Mouse (Mus musculus) midbrain, embryonic 12.5 days (tissue): ENCODE data around the gene Sox5. TPM values are rescaled to one million over a fixed set of nuclear protein-coding genes. Genes with fewer than 3 reads are reported as not detected.
A peak's percentile ranks its signal among the peaks of the same experiment; 100 is the strongest.

Experiments
- ATAC-seq: fragments of 200-750 bp; cut with Nextera tagmentation; 2 replicates; pipeline ENCODE4 v1.8.0; 2017; ENCODE audit warnings: low read depth, moderate TSS enrichment, moderate library complexity; ENCODE audit not compliant: low FRiP score
- H3K27ac ChIP-seq: fragments of 300-500 bp; sonication (generic); replicated peaks from 2 replicates; pipeline ENCODE4 v1.5.1; 2016; ENCODE audit warnings: mild to moderate bottlenecking
- H3K27me3 ChIP-seq: fragments of 300-500 bp; sonication (generic); 2 replicates; pipeline ENCODE4 v1.6.1; 2016; ENCODE audit warnings: mild to moderate bottlenecking
- H3K36me3 ChIP-seq: fragments of 300-500 bp; sonication (generic); 2 replicates; pipeline ENCODE4 v1.6.1; 2016
- H3K4me1 ChIP-seq: fragments of 300-500 bp; sonication (generic); 2 replicates; pipeline ENCODE4 v1.6.1; 2016
- H3K4me2 ChIP-seq: fragments of 300-500 bp; sonication (generic); replicated peaks from 2 replicates; pipeline ENCODE4 v1.6.1; 2016; ENCODE audit warnings: mild to moderate bottlenecking, moderate library complexity
- H3K4me3 ChIP-seq: fragments of 300-500 bp; sonication (generic); 2 replicates; pipeline ENCODE4 v1.5.1; 2016; ENCODE audit warnings: mild to moderate bottlenecking
- H3K9ac ChIP-seq: fragments of 300-500 bp; sonication (generic); replicated peaks from 2 replicates; pipeline ENCODE4 v1.6.1; 2016; ENCODE audit warnings: mild to moderate bottlenecking, moderate library complexity
- H3K9me3 ChIP-seq: fragments of 300-500 bp; sonication (generic); 2 replicates; pipeline ENCODE4 v1.6.1; 2016; ENCODE audit warnings: mild to moderate bottlenecking
- WGBS: fragments of 180-500 bp; shearing (Covaris S2); methylation state at CpG from one replicate; pipeline ENCODE4 v1.1.7; 2016; 5-methylcytosine and 5-hydroxymethylcytosine counted together
- polyA plus RNA-seq: library from polyadenylated mRNA; unstranded; fragments of >200 nt; fragmentation: Nextera tagmentation; extraction: Ambion mirVana; gene quantifications from 2 replicates; pipeline ENCODE4 v1.2.1, GENCODE M21; 2016

Sox5 gene
- polyA plus RNA-seq, 1 experiment from 2014 or later, result 46.8 TPM

DNA sequence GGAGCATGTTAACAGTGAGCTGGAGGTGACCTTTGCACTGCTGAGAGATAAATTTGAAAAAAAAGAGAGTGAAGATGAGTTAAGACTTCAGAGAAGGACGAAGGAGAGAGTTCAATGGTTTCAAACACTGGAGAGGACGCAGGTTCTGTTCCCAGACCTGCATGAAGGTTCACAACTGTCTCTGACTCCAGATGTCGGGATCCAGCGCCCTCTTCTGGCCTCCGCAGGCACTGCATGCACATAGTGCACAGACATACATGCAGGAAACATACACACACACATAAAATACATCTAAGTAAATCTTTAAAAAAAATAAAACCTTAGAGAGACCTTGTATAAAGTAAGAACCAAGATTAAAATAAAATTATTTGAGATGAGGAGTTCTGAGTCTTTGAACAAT, 352.5 kb downstream of the Sox5 start:
- H3K4me3 ChIP-seq, result no peak overlapping the region
- WGBS, result 69% methylated on average over 5 of the region's 5 CpGs
- ATAC-seq, result no peak
- no peaks in the 10 kb centered on the region for H3K36me3 ChIP-seq
- no peak overlapping the region for H3K9ac ChIP-seq
- H3K4me2 ChIP-seq, result no peak overlapping the region
- H3K4me1 ChIP-seq, result peaks cover 9% of the 10 kb centered on the region; the same call in 1 of the 2 replicates
- H3K27ac ChIP-seq, result no peak overlapping the region
- no peaks in the 10 kb centered on the region for H3K27me3 ChIP-seq
- H3K9me3 ChIP-seq, result no peaks in the 10 kb centered on the region

DNA sequence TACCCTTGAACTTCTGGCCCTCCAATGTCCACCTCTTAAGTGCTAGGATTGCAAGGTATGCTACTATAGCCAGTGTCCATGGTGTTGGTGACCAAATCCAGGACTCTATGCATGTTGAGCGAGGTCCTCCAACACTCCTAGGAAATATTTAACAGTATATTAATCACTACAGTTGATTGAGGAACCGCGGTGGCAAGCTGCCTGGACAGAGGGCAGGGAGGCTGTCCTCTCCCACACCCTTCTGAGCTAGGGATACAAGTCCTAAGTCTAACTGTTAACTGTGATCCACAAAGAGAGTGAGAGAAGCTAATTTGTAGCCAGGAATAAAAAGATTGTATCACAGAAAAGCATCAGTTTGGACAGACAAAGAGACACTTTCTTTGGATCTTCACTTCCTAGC, 373.7 kb downstream of the Sox5 start:
- H3K9me3 ChIP-seq, result no peaks in the 10 kb centered on the region
- no peak overlapping the region for H3K27ac ChIP-seq
- no peak overlapping the region for H3K4me3 ChIP-seq
- 96% methylated on average over 3 of the region's 3 CpGs for WGBS
- no peaks in the 10 kb centered on the region for H3K27me3 ChIP-seq
- no peak for ATAC-seq
- no peaks in the 10 kb centered on the region for H3K4me1 ChIP-seq
- H3K9ac ChIP-seq, result no peak overlapping the region
- H3K4me2 ChIP-seq, result no peak overlapping the region
- no peaks in the 10 kb centered on the region for H3K36me3 ChIP-seq

DNA sequence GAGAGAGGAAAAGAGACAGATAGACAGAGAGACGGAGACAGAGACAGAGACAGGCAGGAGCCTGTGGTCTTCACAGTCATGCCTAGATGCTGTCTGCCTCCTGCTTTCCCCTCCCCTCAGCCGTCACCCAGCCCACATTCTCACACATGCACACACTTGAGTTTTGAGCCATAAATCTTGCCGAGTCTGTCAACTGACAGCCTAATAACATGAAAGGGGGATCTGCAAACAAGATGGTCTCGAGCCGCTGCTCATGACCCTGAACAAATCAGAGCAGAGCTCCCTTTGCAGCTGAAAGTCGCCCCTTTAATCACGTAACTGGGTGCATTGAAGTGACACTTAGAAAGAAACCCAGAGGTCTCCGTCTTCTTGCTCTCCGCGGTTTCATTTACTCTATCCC, 383.7 kb downstream of the Sox5 start:
- Histone ChIP-seq H3K36me3 (no peaks in the 10 kb centered on the region), H3K9ac (no peak overlapping the region), H3K4me2 (no peak overlapping the region), H3K4me3 (no peak overlapping the region), H3K27ac (no peak overlapping the region), H3K9me3 (no peaks in the 10 kb centered on the region), H3K4me1 (peaks cover 12% of the 10 kb centered on the region; the same call in 1 of the 2 replicates), H3K27me3 (peaks cover 6% of the 10 kb centered on the region; the same call in 1 of the 2 replicates)
- WGBS, result 28% methylated on average over 10 of the region's 10 CpGs
- ATAC-seq, result no peak

DNA sequence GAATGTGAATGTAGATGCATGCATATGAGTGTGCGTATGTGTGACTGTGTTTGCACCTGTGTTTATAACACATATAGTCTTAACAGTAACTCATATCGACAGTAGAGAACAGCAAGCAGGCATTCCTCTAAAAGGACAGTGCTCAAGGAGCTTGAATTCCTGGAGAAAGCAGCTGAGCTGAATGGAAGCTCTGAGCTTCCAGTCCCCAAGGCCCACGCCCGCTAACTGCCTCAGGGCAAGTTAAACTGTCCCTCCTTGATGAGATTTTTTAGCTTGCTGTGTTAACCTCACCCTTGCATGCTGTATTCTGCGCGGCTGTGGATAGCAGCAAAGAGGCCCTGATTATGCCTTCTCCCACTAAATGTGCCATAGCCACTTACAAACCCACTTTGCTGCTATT, 388.6 kb downstream of the Sox5 start:
- Histone ChIP-seq H3K4me1 (peaks cover 8% of the 10 kb centered on the region), H3K9ac (no peak overlapping the region), H3K9me3 (no peaks in the 10 kb centered on the region), H3K36me3 (no peaks in the 10 kb centered on the region), H3K4me3 (no peak overlapping the region), H3K4me2 (no peak overlapping the region), H3K27ac (no peak overlapping the region), H3K27me3 (no peaks in the 10 kb centered on the region; the same call in 1 of the 2 replicates)
- no peak for ATAC-seq
- 68% methylated on average over 6 of the region's 6 CpGs for WGBS

DNA sequence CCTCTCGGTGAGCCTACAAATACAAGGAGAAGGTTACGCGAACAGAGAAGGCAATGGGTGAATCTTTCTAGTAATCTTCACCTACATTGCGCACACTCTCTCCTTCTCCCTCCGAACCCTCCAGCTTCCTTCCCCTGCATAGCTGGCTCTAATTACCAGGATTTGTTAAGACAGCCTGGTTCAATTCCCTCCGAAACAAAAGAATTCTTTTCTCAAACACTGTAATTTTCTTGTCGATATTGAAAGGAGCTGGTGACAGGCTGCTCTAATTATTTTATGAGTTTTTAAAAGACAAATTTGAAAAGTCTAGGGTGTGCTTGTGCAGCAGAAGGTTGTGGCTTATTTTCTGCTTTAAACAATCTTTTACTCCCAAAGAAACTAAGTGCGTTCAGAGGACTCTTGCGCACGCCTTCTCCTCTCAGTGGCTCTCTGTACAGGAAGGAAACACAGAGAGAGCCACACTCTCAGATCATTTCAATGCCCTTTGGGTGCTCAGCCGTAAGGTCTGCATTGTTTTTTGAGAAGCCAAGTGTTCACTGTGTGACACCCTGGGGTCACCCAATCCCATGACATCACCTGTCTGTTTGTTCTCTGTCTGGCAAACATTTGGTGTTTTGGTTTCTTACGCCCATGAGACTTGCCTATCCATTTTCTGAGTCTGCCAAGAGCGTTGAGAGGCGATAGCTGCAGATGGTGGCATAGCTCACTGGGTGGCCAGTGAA, 392.3 kb downstream of the Sox5 start:
- H3K4me1 ChIP-seq, result peaks cover 8% of the 10 kb centered on the region; the same call in 1 of the 2 replicates
- H3K4me2 ChIP-seq, result no peak overlapping the region
- no peak for ATAC-seq
- no peak overlapping the region for H3K27ac ChIP-seq
- H3K9me3 ChIP-seq, result no peaks in the 10 kb centered on the region
- WGBS, result 76% methylated on average over 14 of the region's 14 CpGs
- no peak overlapping the region for H3K9ac ChIP-seq
- H3K27me3 ChIP-seq, result no peaks in the 10 kb centered on the region; the same call in 1 of the 2 replicates
- H3K4me3 ChIP-seq, result no peak overlapping the region
- no peaks in the 10 kb centered on the region for H3K36me3 ChIP-seq

DNA sequence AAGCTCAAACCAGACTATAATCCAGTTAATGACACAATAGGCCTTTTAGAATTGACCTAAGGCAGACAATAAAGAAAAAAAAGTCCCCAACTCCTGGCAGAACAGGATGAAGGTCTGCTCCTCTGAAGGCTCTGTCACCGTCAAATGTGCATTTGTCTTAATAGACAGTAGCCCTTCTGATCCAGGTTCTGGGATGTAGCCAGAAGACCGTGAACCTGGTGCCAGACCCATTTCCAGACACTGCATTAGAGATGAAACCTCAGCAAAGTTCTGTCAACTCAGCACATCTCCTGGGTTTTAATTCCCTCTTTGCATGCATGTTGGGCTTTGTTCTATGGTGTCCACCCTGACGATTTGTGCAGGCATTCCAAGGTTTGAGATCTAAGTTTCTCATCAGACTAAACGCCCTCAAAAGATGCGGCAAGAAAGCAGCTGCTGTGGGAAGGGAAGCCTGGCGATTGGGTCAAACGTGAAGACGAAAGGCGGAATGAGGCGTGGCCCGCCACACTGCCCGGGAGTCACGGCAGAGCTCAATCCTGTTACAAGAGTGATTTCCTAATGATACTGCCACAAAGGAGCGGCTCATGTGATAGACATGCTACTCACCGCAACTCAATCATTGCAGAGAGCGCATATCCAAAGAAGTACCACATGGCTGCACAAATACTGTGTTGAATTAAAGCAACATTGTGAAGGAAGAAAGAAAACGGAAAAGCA, 394.1 kb downstream of the Sox5 start:
- H3K4me2 ChIP-seq, result peak overlapping the region; percentile 16
- H3K36me3 ChIP-seq, result no peaks in the 10 kb centered on the region
- peaks cover 6% of the 10 kb centered on the region for H3K27me3 ChIP-seq
- H3K4me3 ChIP-seq, result no peak overlapping the region
- peaks cover 8% of the 10 kb centered on the region; the same call in 1 of the 2 replicates for H3K4me1 ChIP-seq
- no peak overlapping the region for H3K9ac ChIP-seq
- 41% methylated on average over 17 of the region's 17 CpGs for WGBS
- peak; percentile 87 for ATAC-seq
- H3K27ac ChIP-seq, result no peak overlapping the region
- no peaks in the 10 kb centered on the region for H3K9me3 ChIP-seq

DNA sequence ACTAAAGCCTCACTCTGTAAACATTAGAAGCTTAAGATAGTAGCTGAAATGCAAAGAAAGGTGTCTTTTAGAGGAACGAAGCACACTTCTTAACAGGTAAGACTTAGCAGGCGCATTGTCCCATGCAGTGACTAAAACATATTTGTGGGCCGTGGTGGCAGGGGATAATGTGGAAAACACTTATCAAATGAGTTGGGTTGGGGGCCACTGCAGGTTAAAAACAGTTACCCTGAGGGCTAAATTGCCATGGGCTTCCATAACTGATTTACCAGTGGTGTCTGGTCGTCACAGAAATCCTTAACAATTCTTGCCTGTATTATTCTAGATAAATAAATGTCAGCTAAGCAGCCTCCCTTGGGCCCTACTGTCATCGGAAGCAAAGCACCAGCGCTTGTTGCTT, 401.1 kb downstream of the Sox5 start:
- Histone ChIP-seq H3K9ac (no peak overlapping the region), H3K4me2 (no peak overlapping the region), H3K27ac (no peak overlapping the region), H3K27me3 (peaks cover 6% of the 10 kb centered on the region; the same call in 1 of the 2 replicates), H3K4me1 (0 out of 2 replicates have a peak, but pooled peaks cover 3% of the 10 kb centered on the region), H3K9me3 (no peaks in the 10 kb centered on the region), H3K4me3 (no peak overlapping the region), H3K36me3 (no peaks in the 10 kb centered on the region)
- WGBS, result 82% methylated on average over 6 of the region's 6 CpGs
- ATAC-seq, result no peak

DNA sequence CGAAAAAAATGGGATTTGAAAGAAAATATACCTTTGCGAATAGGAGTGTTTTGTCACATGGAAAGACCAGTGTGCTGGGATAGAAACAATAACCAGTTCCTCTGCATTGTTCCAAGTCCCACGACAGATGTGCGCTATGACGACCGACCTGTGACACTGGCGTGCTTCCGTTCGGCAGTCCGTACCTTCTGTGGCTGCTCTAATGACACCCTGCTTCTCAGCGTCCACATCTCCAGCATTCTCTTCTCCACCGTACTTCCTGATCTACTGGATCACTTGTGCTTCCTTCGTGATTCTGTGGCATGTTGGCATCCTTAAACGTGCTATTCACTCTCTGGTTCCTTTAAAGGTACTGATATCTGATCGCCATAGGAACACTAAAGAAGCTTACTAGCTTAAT, 401.6 kb downstream of the Sox5 start:
- Histone ChIP-seq H3K4me1 (0 out of 2 replicates have a peak, but pooled peaks cover 3% of the 10 kb centered on the region), H3K36me3 (no peaks in the 10 kb centered on the region)
- WGBS, result 75% methylated on average over 15 of the region's 15 CpGs

DNA sequence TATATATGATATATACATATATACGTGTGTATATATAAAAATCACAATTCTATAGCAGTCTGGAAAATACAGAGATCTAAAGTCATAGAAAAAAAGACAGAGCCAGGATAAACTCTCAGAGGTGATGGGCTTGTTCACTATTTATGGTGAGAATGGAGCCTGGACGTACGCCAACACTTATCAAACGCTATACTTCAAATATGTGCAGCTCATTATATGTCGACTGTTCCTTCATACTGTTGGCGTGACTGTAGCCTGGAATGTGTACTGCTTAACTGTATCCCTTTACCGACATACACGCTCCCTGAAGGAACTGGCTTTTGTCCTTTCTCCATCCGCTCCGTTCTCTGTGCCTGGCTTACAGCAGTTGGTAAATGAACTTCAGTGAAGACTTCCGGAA, 407.0 kb downstream of the Sox5 start:
- Histone ChIP-seq H3K4me2 (no peak overlapping the region), H3K36me3 (no peaks in the 10 kb centered on the region), H3K4me3 (no peak overlapping the region), H3K9me3 (no peaks in the 10 kb centered on the region), H3K4me1 (0 out of 2 replicates have a peak, but pooled peaks cover 2% of the 10 kb centered on the region), H3K9ac (no peak overlapping the region), H3K27me3 (no peaks in the 10 kb centered on the region), H3K27ac (no peak overlapping the region)
- WGBS, result 94% methylated on average over 11 of the region's 11 CpGs
- no peak for ATAC-seq

More for the DNA sequence above, 401.6 kb downstream of the Sox5 start:
- Histone ChIP-seq H3K4me3 (no peak overlapping the region), H3K27me3 (peaks cover 6% of the 10 kb centered on the region; the same call in 1 of the 2 replicates), H3K27ac (no peak overlapping the region), H3K4me2 (no peak overlapping the region), H3K9ac (no peak overlapping the region), H3K9me3 (no peaks in the 10 kb centered on the region)
- no peak for ATAC-seq

DNA sequence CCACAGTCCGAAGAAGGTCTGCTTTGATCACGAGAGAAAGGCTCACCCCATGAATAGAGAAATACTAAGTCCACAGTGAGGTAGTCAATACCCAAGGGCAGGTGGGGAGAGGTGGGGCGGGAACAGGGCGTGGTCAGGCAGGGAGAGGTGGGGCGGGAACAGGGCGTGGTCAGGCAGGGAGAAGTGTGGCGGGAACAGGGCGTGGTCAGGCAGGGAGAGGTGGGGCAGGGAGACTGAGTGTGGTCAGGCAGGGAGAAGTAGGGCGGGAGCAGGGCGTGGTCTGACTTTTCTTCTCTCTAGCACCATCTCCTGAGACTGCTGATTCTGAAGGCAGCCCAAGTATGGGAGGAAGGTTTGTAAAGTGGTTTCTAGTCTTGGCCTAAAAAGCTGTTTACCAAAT, 411.1 kb downstream of the Sox5 start:
- Histone ChIP-seq H3K4me2 (no peak overlapping the region), H3K27ac (no peak overlapping the region), H3K36me3 (no peaks in the 10 kb centered on the region), H3K9ac (no peak overlapping the region), H3K4me3 (no peak overlapping the region), H3K27me3 (no peaks in the 10 kb centered on the region), H3K4me1 (0 out of 2 replicates have a peak, but pooled peaks cover 2% of the 10 kb centered on the region), H3K9me3 (no peaks in the 10 kb centered on the region)
- WGBS, result 52% methylated on average over 10 of the region's 10 CpGs
- ATAC-seq, result no peak

DNA sequence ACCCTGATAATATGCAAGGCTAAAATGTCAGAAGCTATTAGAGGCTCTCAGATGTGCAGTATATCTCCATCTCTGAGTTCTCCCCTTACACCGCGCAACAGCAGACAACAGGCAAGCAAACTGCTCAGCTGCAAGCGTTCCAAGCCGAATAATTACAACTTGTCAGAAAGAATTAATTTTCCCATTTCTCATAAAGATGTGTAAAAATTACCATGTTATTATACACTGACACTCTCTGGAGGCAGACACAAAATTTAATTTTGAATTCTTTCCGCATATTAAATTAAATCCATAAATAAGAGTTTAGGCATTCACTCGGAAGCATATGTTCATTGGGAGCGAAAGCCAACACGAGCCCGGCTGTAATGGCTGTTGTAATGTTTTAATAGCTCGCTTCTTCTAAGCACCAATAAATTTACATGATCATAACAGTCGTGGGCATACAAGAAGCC, 414.1 kb downstream of the Sox5 start:
- no peak for ATAC-seq
- H3K4me2 ChIP-seq, result no peak overlapping the region
- no peak overlapping the region for H3K27ac ChIP-seq
- H3K36me3 ChIP-seq, result no peaks in the 10 kb centered on the region
- H3K4me3 ChIP-seq, result no peak overlapping the region
- H3K9ac ChIP-seq, result no peak overlapping the region
- no peaks in the 10 kb centered on the region for H3K9me3 ChIP-seq
- H3K27me3 ChIP-seq, result no peaks in the 10 kb centered on the region
- 85% methylated on average over 11 of the region's 11 CpGs for WGBS
- H3K4me1 ChIP-seq, result no peaks in the 10 kb centered on the region
